Mouse (Mus musculus) thymus, postnatal 36 days (tissue): Measurements from ENCODE around the gene Gm45062.
"Not testable (repeated sequence)": the region's sequence is repeated elsewhere in the genome, so short reads cannot be mapped to it uniquely, and the experiment has no call there.

Experiments used
- DNase-seq, 2 experiments: peaks; one replicate each; pipeline ENCODE4 v3.0.0; 2022; ENCODE audit warnings: mixed read lengths in 2 of 2

Gene Gm45062

GRCm38 (mm10) chr6:8511447-8511846 lies 252.2 kb downstream of the Gm45062 start:
- peak in 1 of 2 experiments; percentile 36 for DNase-seq

GRCm38 (mm10) chr6:8512416-8512815 lies 253.2 kb downstream of the Gm45062 start:
- DNase-seq = peak; percentile 45 to 56

GRCm38 (mm10) chr6:8519687-8520086 lies 260.4 kb downstream of the Gm45062 start:
- DNase-seq = no peak

- no peak for DNase-seq
Measured at GRCm38 (mm10) chr6:8521231-8521630, 262.0 kb downstream of the Gm45062 start.

- no peak for DNase-seq
Measured at GRCm38 (mm10) chr6:8524717-8525116, 265.5 kb downstream of the Gm45062 start.

GRCm38 (mm10) chr6:8531104-8531894 lies 272.0 kb downstream of the Gm45062 start:
- DNase-seq = no peak

GRCm38 (mm10) chr6:8536944-8537343 lies 277.7 kb downstream of the Gm45062 start:
- no peak for DNase-seq

- DNase-seq = not testable (repeated sequence)
Measured at GRCm38 (mm10) chr6:8541531-8541930, 282.3 kb downstream of the Gm45062 start.

GRCm38 (mm10) chr6:8544822-8545221 lies 285.6 kb downstream of the Gm45062 start:
- DNase-seq = no peak

- DNase-seq = no peak
Measured at GRCm38 (mm10) chr6:8545780-8546179, 286.5 kb downstream of the Gm45062 start.

- DNase-seq = no peak
Measured at GRCm38 (mm10) chr6:8551155-8551554, 291.9 kb downstream of the Gm45062 start.

- no peak for DNase-seq
Measured at GRCm38 (mm10) chr6:8556849-8557571, 297.8 kb downstream of the Gm45062 start.

GRCm38 (mm10) chr6:8560682-8561081 lies 301.4 kb downstream of the Gm45062 start:
- DNase-seq = no peak

GRCm38 (mm10) chr6:8582377-8582776 lies 323.1 kb downstream of the Gm45062 start:
- DNase-seq = no peak

- no peak for DNase-seq
Measured at GRCm38 (mm10) chr6:8583892-8584291, 324.6 kb downstream of the Gm45062 start.

GRCm38 (mm10) chr6:8591665-8592064 lies 332.4 kb downstream of the Gm45062 start:
- no peak for DNase-seq

GRCm38 (mm10) chr6:8617369-8617768 lies 358.1 kb downstream of the Gm45062 start:
- no peak for DNase-seq

- DNase-seq = no peak
Measured at GRCm38 (mm10) chr6:8619582-8620350, 360.5 kb downstream of the Gm45062 start.

- DNase-seq = no peak
Measured at GRCm38 (mm10) chr6:8623045-8623444, 363.8 kb downstream of the Gm45062 start.

GRCm38 (mm10) chr6:8628226-8628625 lies 369.0 kb downstream of the Gm45062 start:
- DNase-seq = no peak

- DNase-seq = no peak
Measured at GRCm38 (mm10) chr6:8628715-8629267, 369.5 kb downstream of the Gm45062 start.

GRCm38 (mm10) chr6:8630531-8630930 lies 371.3 kb downstream of the Gm45062 start:
- no peak for DNase-seq

GRCm38 (mm10) chr6:8631362-8631761 lies 372.1 kb downstream of the Gm45062 start:
- DNase-seq = no peak
